Mouse (Mus musculus) forebrain, embryonic 10.5 days (tissue): ENCODE results near the gene Sik2. TPM values are rescaled to one million over a fixed set of nuclear protein-coding genes. Genes with fewer than 3 reads are reported as not detected.
A peak's percentile ranks its signal among the peaks of the same experiment; 100 is the strongest.

Source experiments
- DNase-seq: peaks from one replicate; pipeline ENCODE4 v3.0.0-alpha.2; 2017; ENCODE audit warnings: low spot score; ENCODE audit errors: extremely low spot score
- H3K27ac ChIP-seq: fragments of 300-500 bp; sonication (generic); 2 replicates; pipeline ENCODE4 v1.5.1; 2016; ENCODE audit warnings: mild to moderate bottlenecking
- H3K27me3 ChIP-seq: fragments of 300-500 bp; sonication (generic); 2 replicates; pipeline ENCODE4 v1.6.1; 2016; ENCODE audit warnings: mild to moderate bottlenecking; ENCODE audit not compliant: poor library complexity, severe bottlenecking
- H3K36me3 ChIP-seq: fragments of 300-500 bp; sonication (generic); replicated peaks from 2 replicates; pipeline ENCODE4 v1.6.1; 2016; ENCODE audit warnings: mild to moderate bottlenecking, moderate library complexity
- H3K4me1 ChIP-seq: fragments of 300-500 bp; sonication (generic); 2 replicates; pipeline ENCODE4 v1.6.1; 2016
- H3K4me3 ChIP-seq: fragments of 300-500 bp; sonication (generic); 2 replicates; pipeline ENCODE4 v1.5.1; 2016; ENCODE audit warnings: mild to moderate bottlenecking, moderate library complexity
- H3K9me3 ChIP-seq: fragments of 300-500 bp; sonication (generic); 2 replicates; pipeline ENCODE4 v1.6.1; 2016; ENCODE audit warnings: mild to moderate bottlenecking, moderate library complexity
- WGBS: fragments of 180-500 bp; shearing (Covaris S2); methylation state at CpG from one replicate; pipeline ENCODE4 v1.1.7; 2016; 5-methylcytosine and 5-hydroxymethylcytosine counted together
- polyA plus RNA-seq: library from polyadenylated mRNA; unstranded; fragments of >200 nt; fragmentation: Nextera tagmentation; extraction: Ambion mirVana; gene quantifications from 2 replicates; pipeline ENCODE4 v1.2.1, GENCODE M21; 2016

Sik2 gene
- polyA plus RNA-seq = 18.2 and 19.2 TPM in 2 replicates

DNA sequence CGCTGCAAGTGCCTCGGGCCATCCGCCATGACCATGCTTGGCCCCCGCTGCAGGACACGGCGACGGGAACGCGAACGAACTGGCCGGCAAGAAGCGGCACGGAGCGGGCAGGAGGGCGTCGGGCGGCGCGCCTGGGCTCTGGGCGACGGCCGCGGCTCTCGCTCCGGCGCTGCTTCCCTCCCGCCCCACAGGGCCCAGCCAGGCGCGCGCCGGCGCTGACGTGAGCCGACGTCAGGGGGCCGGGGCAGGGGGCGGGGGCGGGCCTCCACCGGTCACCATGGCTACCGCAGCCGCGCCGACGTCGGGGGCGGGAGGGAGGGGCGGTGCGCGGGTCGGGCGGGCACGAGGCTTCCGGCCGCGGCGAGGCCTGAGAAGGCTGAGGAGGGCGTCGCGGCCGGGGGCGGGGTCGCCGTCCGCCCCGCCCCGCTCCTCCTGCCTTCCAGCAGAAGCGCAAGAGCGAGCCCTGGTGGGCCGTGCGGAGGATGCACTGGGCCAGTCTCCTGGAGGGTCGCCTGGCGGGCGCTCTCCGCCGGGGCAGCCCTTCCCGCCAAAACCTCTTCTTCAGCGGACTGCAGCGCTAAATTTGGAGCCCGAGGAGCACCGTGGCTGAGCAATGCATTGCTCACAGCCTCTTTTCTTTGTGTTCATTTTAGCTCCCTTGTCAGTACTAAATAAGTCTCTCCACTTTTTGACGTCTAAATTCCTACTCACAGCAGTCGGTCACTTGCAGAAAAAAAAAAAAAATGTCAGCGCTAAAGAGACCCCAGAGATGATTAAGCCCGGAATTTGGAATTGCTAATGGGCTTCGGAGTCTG is at the start of gene Sik2:
Sik2 (minus strand) TSS at position 233 of the 815 bp plus-strand sequence.
- Histone ChIP-seq H3K36me3 (no peaks in the 10 kb centered on the region), H3K4me3 (peak within 1 kb of the TSS; percentile 92), H3K27me3 (peaks cover 17% of the 10 kb centered on the region), H3K9me3 (no peaks in the 10 kb centered on the region), H3K4me1 (peaks cover 20% of the 10 kb centered on the region), H3K27ac (peak within 1 kb of the TSS; percentile 94)
- peak; percentile 93 for DNase-seq
- WGBS = under 1% methylated on average over 74 of the region's 85 CpGs

DNA sequence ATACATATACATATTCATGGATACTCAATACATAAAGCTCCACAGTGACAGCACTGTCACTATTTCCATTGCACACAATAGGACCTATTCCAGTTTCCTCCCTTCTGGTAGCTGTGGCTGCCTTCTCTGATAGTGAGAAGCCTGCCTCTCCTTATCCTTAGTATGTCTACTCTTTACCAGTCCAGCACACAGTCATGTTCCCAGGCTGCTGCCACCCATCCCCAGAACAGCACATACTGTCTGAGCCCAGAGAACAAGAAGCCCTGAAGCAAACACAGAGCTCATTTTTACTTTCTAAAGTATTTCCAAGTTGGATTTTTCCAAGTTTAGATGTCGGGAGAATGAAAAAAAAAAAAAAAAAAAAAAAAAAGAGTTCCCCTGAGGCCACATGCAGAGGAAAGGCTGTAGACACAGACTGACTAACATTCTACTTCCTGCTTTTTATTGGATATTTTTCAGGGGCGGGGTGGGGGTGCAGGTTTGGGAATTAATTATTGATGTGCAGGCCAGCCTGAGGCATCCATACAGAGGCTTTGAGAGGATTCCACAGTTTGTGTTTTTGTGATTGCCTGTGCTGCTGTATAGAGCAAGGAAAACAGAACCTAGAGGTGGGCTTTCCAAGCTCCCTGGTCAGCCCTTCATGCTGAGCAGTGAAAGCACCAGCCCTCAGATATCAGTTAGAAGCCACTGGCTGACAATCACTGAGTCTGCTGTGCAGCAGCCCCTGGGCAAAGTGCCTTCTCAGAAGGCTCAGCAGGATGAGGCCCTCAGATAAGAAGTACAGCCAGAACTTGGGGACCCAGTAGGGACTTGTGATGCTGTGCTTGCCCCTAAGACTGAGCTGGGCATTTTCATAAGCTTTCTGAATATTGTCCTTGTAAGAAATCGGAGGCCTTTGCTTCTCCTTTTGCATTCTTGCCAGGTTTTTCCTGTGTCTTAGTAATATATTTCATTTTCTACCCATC is 47.8 kb upstream of the Sik2 start:
- no peak for DNase-seq
- no peaks in the 10 kb centered on the region for H3K36me3 ChIP-seq
- 72% methylated on average over 3 of the region's 3 CpGs for WGBS
- H3K27ac ChIP-seq = no peak overlapping the region
- H3K9me3 ChIP-seq = no peaks in the 10 kb centered on the region
- no peak overlapping the region for H3K4me3 ChIP-seq
- H3K27me3 ChIP-seq = no peaks in the 10 kb centered on the region
- H3K4me1 ChIP-seq = no peaks in the 10 kb centered on the region

DNA sequence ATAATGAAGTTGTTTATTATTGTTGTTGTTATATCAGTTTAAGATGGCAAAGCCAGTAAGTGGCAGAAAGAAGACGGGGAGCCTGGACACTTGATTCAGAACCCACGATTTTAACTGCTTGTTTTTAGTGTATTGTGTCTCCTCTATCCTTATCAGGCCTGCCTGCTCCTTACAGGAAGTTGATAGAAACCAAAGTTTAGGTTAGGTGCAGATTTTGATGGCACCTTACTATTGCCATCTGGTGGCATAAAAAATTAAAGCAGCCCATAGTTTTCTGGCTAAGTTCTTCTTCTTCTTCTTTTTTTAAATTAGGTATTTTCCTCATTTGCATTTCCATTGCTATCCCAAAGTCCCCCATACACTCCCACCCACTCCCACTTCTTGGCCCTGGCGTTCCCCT is 43.3 kb upstream of the Sik2 start:
- Histone ChIP-seq H3K4me1 (no peaks in the 10 kb centered on the region), H3K36me3 (no peaks in the 10 kb centered on the region), H3K9me3 (no peaks in the 10 kb centered on the region), H3K4me3 (no peak overlapping the region), H3K27ac (no peak overlapping the region), H3K27me3 (no peaks in the 10 kb centered on the region)
- no peak for DNase-seq
- 75% methylated on average over 3 of the region's 3 CpGs for WGBS

DNA sequence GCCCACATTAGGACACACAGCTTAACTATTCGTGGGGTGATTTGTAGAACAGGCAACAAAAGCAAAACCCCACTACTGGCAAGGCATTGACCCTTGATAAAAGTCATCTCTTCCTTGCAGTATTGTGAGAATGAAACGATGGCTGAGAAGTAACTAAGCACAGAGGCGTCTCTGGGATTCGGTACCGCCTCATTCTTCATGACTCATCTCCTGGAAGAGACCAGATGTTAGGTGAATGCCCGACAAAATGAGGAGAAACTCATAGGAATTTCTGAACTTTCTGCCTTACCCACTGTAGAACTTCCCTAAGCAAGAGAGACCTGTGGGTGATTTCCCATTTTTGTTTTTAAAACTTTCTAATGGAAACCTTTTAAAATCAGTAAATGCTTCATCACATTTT is 33.3 kb upstream of the Sik2 start:
- H3K27me3 ChIP-seq = no peaks in the 10 kb centered on the region
- no peak overlapping the region for H3K27ac ChIP-seq
- H3K4me3 ChIP-seq = no peak overlapping the region
- WGBS = 92% methylated on average over 6 of the region's 6 CpGs
- no peaks in the 10 kb centered on the region for H3K9me3 ChIP-seq
- no peaks in the 10 kb centered on the region for H3K4me1 ChIP-seq
- H3K36me3 ChIP-seq = no peaks in the 10 kb centered on the region
- no peak for DNase-seq

DNA sequence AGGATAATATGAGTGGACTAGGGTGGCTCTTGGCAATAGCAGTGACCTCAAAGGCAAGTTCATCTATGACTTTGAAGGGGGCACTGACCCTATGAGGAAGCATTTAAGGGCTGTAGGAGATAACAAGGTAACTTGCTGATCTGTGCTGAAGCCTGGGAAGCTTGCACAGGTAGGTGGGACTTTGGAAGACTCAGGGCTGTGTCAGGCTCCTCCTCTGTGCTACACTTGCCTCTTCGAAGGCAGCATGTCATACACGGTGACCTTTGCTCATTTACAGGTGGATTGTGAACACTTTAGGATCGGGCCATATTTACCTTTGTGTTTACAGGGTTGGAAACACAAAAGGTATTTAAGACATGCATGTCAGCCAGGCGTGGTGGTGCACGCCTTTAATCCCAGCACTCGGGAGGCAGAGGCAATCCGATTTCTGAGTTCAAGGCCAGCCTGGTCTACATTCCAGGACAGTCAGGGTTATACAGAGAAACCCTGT is 32.7 kb upstream of the Sik2 start:
- H3K27me3 ChIP-seq = no peaks in the 10 kb centered on the region
- no peak overlapping the region for H3K27ac ChIP-seq
- H3K4me3 ChIP-seq = no peak overlapping the region
- H3K36me3 ChIP-seq = no peaks in the 10 kb centered on the region
- no peak for DNase-seq
- 92% methylated on average over 7 of the region's 7 CpGs for WGBS
- H3K4me1 ChIP-seq = no peaks in the 10 kb centered on the region
- H3K9me3 ChIP-seq = no peaks in the 10 kb centered on the region

DNA sequence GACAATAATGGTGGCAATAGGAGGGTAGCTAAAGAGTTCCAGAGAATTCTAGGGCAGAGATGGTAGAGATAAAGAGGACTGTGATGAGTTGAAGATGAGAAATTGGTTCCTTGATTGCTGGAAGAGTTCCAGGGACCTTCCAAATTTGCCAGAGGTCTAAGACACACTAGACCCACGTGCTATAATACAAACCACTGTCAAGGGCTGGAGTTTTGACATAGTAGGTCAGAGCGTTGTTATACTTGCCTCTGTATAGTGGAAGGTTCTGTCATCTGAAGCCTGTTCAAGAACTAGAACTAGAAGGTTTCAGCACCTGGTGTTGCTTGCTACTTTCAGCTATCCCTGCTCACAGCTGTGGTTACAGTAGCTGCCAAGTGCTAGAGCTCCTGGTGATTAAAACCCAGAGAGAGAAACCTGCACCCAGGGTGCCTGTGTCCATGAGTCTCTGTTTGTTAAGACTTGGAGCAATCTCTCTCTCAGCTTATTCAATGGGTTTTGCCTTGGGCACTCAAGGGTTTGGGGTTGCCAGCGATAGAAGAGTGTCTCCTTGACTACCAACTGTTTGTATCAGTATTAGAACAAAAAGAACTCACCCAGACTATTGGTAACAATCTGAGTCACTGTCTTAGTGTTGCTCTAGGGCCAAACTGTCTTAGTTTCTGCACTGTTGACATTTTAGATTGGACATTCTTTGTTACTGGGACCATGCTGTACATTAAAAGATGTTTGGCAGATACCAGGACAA is 24.1 kb upstream of the Sik2 start:
- 84% methylated on average over 3 of the region's 3 CpGs for WGBS
- Histone ChIP-seq H3K27me3 (no peaks in the 10 kb centered on the region), H3K27ac (no peak overlapping the region), H3K4me1 (no peaks in the 10 kb centered on the region), H3K36me3 (no peaks in the 10 kb centered on the region), H3K9me3 (no peaks in the 10 kb centered on the region), H3K4me3 (no peak overlapping the region)
- DNase-seq = no peak

DNA sequence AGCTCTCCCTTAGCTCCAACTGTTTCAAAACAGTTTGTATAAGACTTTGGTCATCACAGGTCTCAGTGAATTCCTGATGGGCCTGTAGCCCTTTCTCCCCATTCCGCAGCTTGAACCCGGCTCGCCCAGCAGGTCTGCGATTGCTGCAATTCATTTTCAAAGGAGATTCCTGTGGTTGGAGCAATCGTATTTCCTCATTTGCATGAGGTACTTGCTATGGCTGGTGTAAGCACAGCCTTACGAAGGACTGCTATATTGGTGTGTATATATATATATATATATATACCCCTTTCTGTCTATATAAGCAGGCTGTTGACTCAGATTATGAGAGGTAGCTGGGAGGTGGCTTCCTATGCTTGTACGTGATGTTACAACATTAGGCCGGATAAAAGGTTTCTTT is 23.4 kb upstream of the Sik2 start:
- 79% methylated on average over 8 of the region's 8 CpGs for WGBS

DNA sequence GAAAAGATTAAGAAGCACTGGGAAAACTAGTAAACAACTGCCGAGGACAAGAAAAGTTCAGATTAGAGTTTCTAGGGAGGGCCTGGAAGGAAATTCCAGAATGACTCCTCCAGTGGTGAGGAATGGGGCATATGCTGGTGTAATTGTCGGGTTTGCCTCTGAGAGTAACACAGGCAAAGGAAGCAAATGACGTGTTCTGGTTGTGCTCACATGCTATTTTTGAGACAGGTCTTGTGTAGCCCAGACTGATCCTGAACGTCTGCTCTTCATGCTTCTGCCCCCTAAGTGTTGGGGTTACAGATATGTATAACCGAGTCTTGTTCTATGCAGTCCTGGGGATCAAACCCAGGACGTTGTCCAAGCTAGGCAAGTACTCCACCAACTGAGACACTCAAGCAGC is 22.7 kb upstream of the Sik2 start:
- no peaks in the 10 kb centered on the region for H3K36me3 ChIP-seq
- no peaks in the 10 kb centered on the region for H3K9me3 ChIP-seq
- DNase-seq = no peak
- H3K27ac ChIP-seq = no peak overlapping the region
- H3K4me1 ChIP-seq = no peaks in the 10 kb centered on the region
- H3K27me3 ChIP-seq = no peaks in the 10 kb centered on the region
- H3K4me3 ChIP-seq = no peak overlapping the region
- 76% methylated on average over 6 of the region's 6 CpGs for WGBS

More for the DNA sequence above, 23.4 kb upstream of the Sik2 start:
- H3K4me3 ChIP-seq = no peak overlapping the region
- no peak for DNase-seq
- H3K27ac ChIP-seq = no peak overlapping the region
- no peaks in the 10 kb centered on the region for H3K4me1 ChIP-seq
- no peaks in the 10 kb centered on the region for H3K36me3 ChIP-seq
- no peaks in the 10 kb centered on the region for H3K9me3 ChIP-seq
- H3K27me3 ChIP-seq = no peaks in the 10 kb centered on the region

DNA sequence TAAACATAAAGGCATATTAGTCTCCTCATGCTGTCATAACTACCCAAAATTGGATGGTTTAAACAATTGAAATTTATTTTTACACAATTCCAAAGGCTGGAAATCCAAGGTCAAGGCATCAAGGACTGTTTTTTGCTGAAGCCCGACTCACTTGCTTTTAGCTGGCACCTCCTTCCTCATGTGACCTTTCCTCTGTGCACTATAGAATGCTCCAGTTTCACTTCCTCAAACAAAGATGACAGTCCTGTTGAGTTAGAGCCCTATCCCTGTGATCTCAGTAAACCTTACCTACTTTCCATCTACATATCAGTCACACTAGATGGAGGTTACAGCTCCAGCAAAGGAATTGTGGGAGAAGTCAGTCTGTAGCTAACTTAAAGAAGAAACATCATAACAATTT is 21.3 kb upstream of the Sik2 start:
- 65% methylated on average over 1 of the region's 1 CpGs for WGBS
- DNase-seq = no peak

DNA sequence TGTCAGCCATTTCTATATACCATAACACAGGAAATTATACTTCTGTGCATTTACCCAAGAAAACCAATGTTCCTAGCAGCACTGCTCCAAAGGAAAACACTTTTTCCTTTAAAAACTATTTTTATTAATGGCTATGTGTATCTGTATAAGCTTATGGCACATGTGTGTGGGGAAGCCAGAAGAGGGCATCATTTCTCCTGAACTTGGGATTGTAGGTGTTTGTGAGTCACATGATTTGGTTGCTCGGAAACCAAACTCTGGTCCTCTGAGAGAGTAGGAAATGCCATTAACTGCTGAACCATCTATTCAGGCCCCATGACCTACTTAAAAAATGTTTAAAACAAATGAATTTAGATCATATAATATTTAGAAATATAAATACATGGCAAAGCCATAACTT is 18.1 kb upstream of the Sik2 start:
- Histone ChIP-seq H3K27ac (no peak overlapping the region), H3K27me3 (no peaks in the 10 kb centered on the region), H3K4me1 (no peaks in the 10 kb centered on the region), H3K9me3 (no peaks in the 10 kb centered on the region), H3K36me3 (no peaks in the 10 kb centered on the region), H3K4me3 (no peak overlapping the region)
- 80% methylated on average over 1 of the region's 1 CpGs for WGBS
- DNase-seq = no peak

More for the DNA sequence above, 21.3 kb upstream of the Sik2 start:
- Histone ChIP-seq H3K36me3 (no peaks in the 10 kb centered on the region), H3K4me1 (no peaks in the 10 kb centered on the region), H3K4me3 (no peak overlapping the region), H3K27ac (no peak overlapping the region), H3K27me3 (no peaks in the 10 kb centered on the region), H3K9me3 (no peaks in the 10 kb centered on the region)

DNA sequence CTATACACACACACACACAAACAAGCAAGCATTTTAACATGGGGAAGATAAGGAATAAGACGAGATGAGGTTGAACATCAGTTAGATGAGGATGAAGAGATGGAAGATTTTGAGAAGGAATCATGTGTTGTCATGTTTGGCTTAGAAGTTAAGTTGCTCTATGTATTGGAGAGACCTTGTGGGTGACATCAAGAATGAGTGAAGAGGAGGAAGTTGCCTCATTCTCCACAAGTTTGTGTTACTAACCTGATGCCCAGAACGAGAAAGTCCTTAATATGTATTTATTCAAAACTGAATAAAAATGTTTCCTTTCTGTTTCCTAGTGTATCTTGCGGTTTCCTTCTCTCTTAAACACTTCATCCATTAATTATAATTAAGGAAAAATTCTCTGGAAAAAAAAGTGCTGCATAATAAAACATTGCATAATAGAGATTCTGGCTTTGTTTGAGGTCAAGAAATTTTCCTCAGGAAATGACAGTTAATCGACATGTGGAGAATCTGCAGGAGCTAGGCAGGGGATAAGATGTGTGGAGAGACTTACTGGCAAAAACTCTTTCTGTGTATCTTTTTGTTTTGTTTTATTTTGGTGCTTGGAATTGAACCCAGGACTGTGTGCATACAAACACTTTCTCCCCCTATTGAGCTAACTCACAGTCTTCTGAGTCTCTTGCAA is 12.4 kb upstream of the Sik2 start:
- no peaks in the 10 kb centered on the region for H3K36me3 ChIP-seq
- no peaks in the 10 kb centered on the region for H3K27me3 ChIP-seq
- WGBS = 87% methylated on average over 4 of the region's 4 CpGs
- H3K4me3 ChIP-seq = no peak overlapping the region
- H3K4me1 ChIP-seq = no peaks in the 10 kb centered on the region
- DNase-seq = no peak
- H3K27ac ChIP-seq = no peak overlapping the region
- H3K9me3 ChIP-seq = no peaks in the 10 kb centered on the region

DNA sequence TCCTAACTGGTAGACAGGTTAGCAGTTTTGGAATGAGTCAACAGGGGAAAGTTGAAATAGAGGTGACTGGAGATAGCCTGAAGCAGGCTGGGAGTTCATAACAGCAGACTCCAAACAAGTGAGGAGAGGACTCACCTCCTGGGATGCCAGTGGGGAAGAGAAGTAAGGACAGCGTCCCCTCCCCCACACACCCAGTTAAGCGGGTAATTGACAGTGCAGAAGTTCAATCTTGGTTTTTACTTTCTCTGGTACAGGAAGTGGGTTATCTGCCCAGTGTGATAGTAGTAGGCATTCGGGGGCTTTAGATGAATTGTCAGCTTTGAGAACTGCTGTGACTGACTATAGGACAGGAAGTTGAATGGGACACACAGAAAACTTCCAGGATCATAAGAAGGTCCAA is 11.5 kb upstream of the Sik2 start:
- Histone ChIP-seq H3K27ac (no peak overlapping the region), H3K9me3 (no peaks in the 10 kb centered on the region), H3K4me3 (no peak overlapping the region), H3K36me3 (no peaks in the 10 kb centered on the region), H3K4me1 (no peaks in the 10 kb centered on the region), H3K27me3 (no peaks in the 10 kb centered on the region)
- 81% methylated on average over 3 of the region's 3 CpGs for WGBS
- no peak for DNase-seq
